Mouse (Mus musculus) kidney, adult 2 months (tissue): Measurements from ENCODE around the gene Hspa8.

Experiments used
- CTCF ChIP-seq: fragments of 200-500 bp; conservative IDR thresholded peaks from 2 replicates; pipeline ENCODE4 v1.5.1; 2011; ENCODE audit warnings: low read depth, mild to moderate bottlenecking, control low read depth, low read length, moderate library complexity, mixed read lengths; ENCODE audit not compliant: insufficient read depth, insufficient read length
- POLR2A ChIP-seq: fragments of 200-500 bp; IDR thresholded peaks from one replicate; pipeline ENCODE4 v1.6.1; 2011; ENCODE audit warnings: low read depth, low read length, control low read depth

DNA sequence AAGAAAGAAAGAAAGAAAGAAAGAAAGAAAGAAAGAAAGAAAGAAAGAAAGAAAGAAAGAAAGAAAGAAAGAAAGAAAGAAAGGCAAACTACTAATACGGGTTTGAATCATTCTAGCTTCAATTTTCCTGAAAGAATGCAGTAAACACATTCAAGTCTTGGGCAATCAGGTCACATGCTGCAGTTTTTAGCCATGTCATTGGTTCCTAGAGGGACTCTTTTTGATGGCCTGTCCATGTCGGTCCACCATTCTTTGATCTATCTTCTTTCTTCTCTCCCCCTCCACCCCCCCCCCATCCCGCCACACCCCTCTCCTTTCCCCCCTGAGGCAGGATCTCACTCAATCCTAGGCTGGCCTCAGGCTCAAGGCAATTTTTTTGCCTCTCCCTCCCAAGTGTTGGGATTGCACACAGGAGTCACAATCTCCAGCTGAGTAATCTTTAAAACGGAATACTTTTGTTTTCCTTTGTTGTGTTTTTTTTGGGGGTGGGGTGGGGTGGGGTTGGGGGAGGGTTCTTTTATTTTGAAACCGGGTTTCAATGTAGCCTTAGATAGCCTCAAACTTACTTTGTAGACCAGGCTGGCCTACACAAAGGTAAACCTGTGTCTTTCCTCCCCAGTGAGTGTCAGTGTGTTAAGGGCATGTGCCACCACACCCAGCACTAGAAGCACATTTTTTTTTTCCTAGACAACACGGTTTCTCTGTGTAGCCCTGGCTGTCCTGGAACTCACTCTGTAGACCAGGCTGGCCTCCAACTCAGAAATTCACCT lies 8.7 kb upstream of the Hspa8 start:
- TF ChIP-seq POLR2A (no peak), CTCF (no peak)
